Mouse (Mus musculus) spleen, adult 2 months (tissue): ENCODE results near the gene Rpl19.

Experiments
- CTCF ChIP-seq: fragments of 200-500 bp; IDR thresholded peaks from 2 replicates; pipeline ENCODE4 v1.5.1; 2011; ENCODE audit warnings: mild to moderate bottlenecking, inconsistent platforms; ENCODE audit not compliant: insufficient read depth, insufficient read length, insufficient replicate concordance; ENCODE audit errors: extremely low read depth
- POLR2A ChIP-seq: fragments of 200-500 bp; IDR thresholded peaks from 2 replicates; pipeline ENCODE4 v1.6.1; 2011; ENCODE audit warnings: low read depth, low read length, inconsistent platforms

- TF ChIP-seq CTCF (no peak), POLR2A (no peak)
Measured at GRCm38 (mm10) chr11:98073442-98073841, 46.9 kb downstream of the Rpl19 start.
